Mouse (Mus musculus) ES-E14 (cell line): ENCODE results near the gene Hnrnpll.

ENCODE experiments used
- HCFC1 ChIP-seq: IDR thresholded peaks from 2 replicates; pipeline ENCODE4 v1.6.1; 2012; ENCODE audit warnings: low read length, inconsistent platforms, borderline replicate concordance; ENCODE audit not compliant: insufficient read depth
- MAFK ChIP-seq: IDR thresholded peaks from 2 replicates; pipeline ENCODE4 v1.6.1; 2014; ENCODE audit warnings: mild to moderate bottlenecking, low read depth, low read length, inconsistent platforms; ENCODE audit not compliant: insufficient read depth
- ZC3H11A ChIP-seq: IDR thresholded peaks from 2 replicates; pipeline ENCODE4 v1.6.1; 2012; ENCODE audit warnings: low read depth, mild to moderate bottlenecking, inconsistent platforms, low read length, borderline replicate concordance
- ZNF384 ChIP-seq: IDR thresholded peaks from 2 replicates; pipeline ENCODE4 v1.6.1; 2012; ENCODE audit warnings: low read depth, low read length, inconsistent platforms

GRCm38 (mm10) chr17:80095254-80095899 is 33.2 kb upstream of the Hnrnpll start:
- no peak for TF ChIP-seq MAFK
- TF ChIP-seq ZNF384: no peak
- no peak for TF ChIP-seq HCFC1
- no peak for TF ChIP-seq ZC3H11A
